Mouse (Mus musculus): Measurements from ENCODE around the gene Ggcx.
A peak's percentile ranks its signal among the peaks of the same experiment; 100 is the strongest.
"Not testable (repeated sequence)": the region's sequence is repeated elsewhere in the genome, so short reads cannot be mapped to it uniquely, and the experiment has no call there.

The Ggcx gene

GRCm38 (mm10) chr6:72465361-72466157, 51.5 kb downstream of the Ggcx start:
- no peak for DNase-seq

GRCm38 (mm10) chr6:72466171-72466570, 52.1 kb downstream of the Ggcx start:
- DNase-seq = no peak

- no peak for DNase-seq
These were observed 59.3 kb downstream of the Ggcx start for GRCm38 (mm10) chr6:72473264-72474041.

- peak; percentile 46 for DNase-seq
These were observed 61.3 kb downstream of the Ggcx start for GRCm38 (mm10) chr6:72475221-72475985.

- no peak for DNase-seq
These were observed 62.7 kb downstream of the Ggcx start for GRCm38 (mm10) chr6:72476836-72477235.

- no peak for DNase-seq
These were observed 63.5 kb downstream of the Ggcx start for GRCm38 (mm10) chr6:72477621-72478020.

- DNase-seq = not testable (repeated sequence)
These were observed 64.6 kb downstream of the Ggcx start for GRCm38 (mm10) chr6:72478691-72479090.

- DNase-seq = no peak
These were observed 65.7 kb downstream of the Ggcx start for GRCm38 (mm10) chr6:72479645-72480421.

- DNase-seq = no peak
These were observed 66.3 kb downstream of the Ggcx start for GRCm38 (mm10) chr6:72480422-72480702.
